Mouse (Mus musculus): ENCODE measurements at regions not wholly inside any gene's neighbourhood (a gene's known extent, or its start where the extent isn't known, plus 50 kb on each side); places are given as distances from the start of the nearest gene placed in this dataset.

- TF ChIP-seq EP300 (IDR thresholded peaks at IDR 0.05; ENCODE audit: low read depth) = no peak
- TF ChIP-seq CTCF (IDR thresholded peaks at IDR 0.05; ENCODE audit: low read depth) = no peak
Measured at GRCm38 (mm10) chr8:25331161-25331776, 507.1 kb upstream of the Adam5 start.
